Mouse (Mus musculus) neural tube, embryonic 10.5 days (tissue): ENCODE data around the gene Grin2a.

Experiments used
- DNase-seq: peaks from one replicate; pipeline ENCODE4 v3.0.0-alpha.2; 2017; ENCODE audit warnings: low spot score; ENCODE audit errors: extremely low spot score

The Grin2a gene

GRCm38 (mm10) chr16:9873001-9873400 lies 122.4 kb downstream of the Grin2a start:
- DNase-seq = no peak

GRCm38 (mm10) chr16:9865710-9866109 lies 129.7 kb downstream of the Grin2a start:
- no peak for DNase-seq

GRCm38 (mm10) chr16:9865039-9865438 lies 130.3 kb downstream of the Grin2a start:
- DNase-seq = no peak

GRCm38 (mm10) chr16:9857758-9858157 lies 137.6 kb downstream of the Grin2a start:
- DNase-seq = no peak

- DNase-seq = no peak
These were observed 143.9 kb downstream of the Grin2a start for GRCm38 (mm10) chr16:9851265-9851988.

- DNase-seq = no peak
These were observed 153.9 kb downstream of the Grin2a start for GRCm38 (mm10) chr16:9841496-9841895.

GRCm38 (mm10) chr16:9836542-9836941 lies 158.8 kb downstream of the Grin2a start:
- peak; percentile 14 for DNase-seq

GRCm38 (mm10) chr16:9834236-9834635 lies 161.1 kb downstream of the Grin2a start:
- no peak for DNase-seq

GRCm38 (mm10) chr16:9825110-9825483 lies 170.3 kb downstream of the Grin2a start:
- no peak for DNase-seq

GRCm38 (mm10) chr16:9824436-9825109 lies 170.8 kb downstream of the Grin2a start:
- DNase-seq = no peak

GRCm38 (mm10) chr16:9823686-9824085 lies 171.7 kb downstream of the Grin2a start:
- no peak for DNase-seq

- DNase-seq = no peak
These were observed 175.9 kb downstream of the Grin2a start for GRCm38 (mm10) chr16:9819508-9819907.

GRCm38 (mm10) chr16:9801338-9801737 lies 194.0 kb downstream of the Grin2a start:
- DNase-seq = no peak

GRCm38 (mm10) chr16:9800221-9800620 lies 195.1 kb downstream of the Grin2a start:
- DNase-seq = no peak

GRCm38 (mm10) chr16:9792976-9793375 lies 202.4 kb downstream of the Grin2a start:
- DNase-seq = no peak

GRCm38 (mm10) chr16:9786261-9786660 lies 209.1 kb downstream of the Grin2a start:
- no peak for DNase-seq

- no peak for DNase-seq
These were observed 209.5 kb downstream of the Grin2a start for GRCm38 (mm10) chr16:9785821-9786220.

- DNase-seq = no peak
These were observed 226.4 kb downstream of the Grin2a start for GRCm38 (mm10) chr16:9768981-9769380.

- DNase-seq = no peak
These were observed 227.0 kb downstream of the Grin2a start for GRCm38 (mm10) chr16:9768356-9768755.

- no peak for DNase-seq
These were observed 227.4 kb downstream of the Grin2a start for GRCm38 (mm10) chr16:9767946-9768345.

- no peak for DNase-seq
These were observed 231.3 kb downstream of the Grin2a start for GRCm38 (mm10) chr16:9764086-9764485.

GRCm38 (mm10) chr16:9760347-9760746 lies 235.0 kb downstream of the Grin2a start:
- DNase-seq = no peak

- DNase-seq = no peak
These were observed 238.5 kb downstream of the Grin2a start for GRCm38 (mm10) chr16:9756849-9757248.
